Mouse (Mus musculus) testis, postnatal 10 days (tissue): Measurements from ENCODE around the gene Mill2.
"Not testable (repeated sequence)": the region's sequence is repeated elsewhere in the genome, so short reads cannot be mapped to it uniquely, and the experiment has no call there.

Experiments used
- DNase-seq: peaks from one replicate; pipeline ENCODE4 v3.0.0; 2021; ENCODE audit warnings: low spot score

Mill2 gene

GRCm38 (mm10) chr7:18839865-18840264 lies at the start of gene Mill2:
TSS of gene Mill2 (plus strand) at chr7:18839966.
- no peak for DNase-seq

- not testable (repeated sequence) for DNase-seq
Observed at GRCm38 (mm10) chr7:18790671-18791070, 49.1 kb upstream of the Mill2 start.

- no peak for DNase-seq
Observed at GRCm38 (mm10) chr7:18798420-18798819, 41.3 kb upstream of the Mill2 start, which contains the start of gene Psg19. TSS of gene Psg19 (minus strand) at chr7:18798520.

GRCm38 (mm10) chr7:18799129-18799528 lies 40.6 kb upstream of the Mill2 start:
- DNase-seq, result no peak

GRCm38 (mm10) chr7:18803526-18803925 lies 36.2 kb upstream of the Mill2 start:
- no peak for DNase-seq

- DNase-seq, result peak; percentile 16
Observed at GRCm38 (mm10) chr7:18818301-18818700, 21.5 kb upstream of the Mill2 start.

GRCm38 (mm10) chr7:18821507-18821906 lies 18.3 kb upstream of the Mill2 start, which contains the start of gene Psg17:
TSS of gene Psg17 (minus strand) at chr7:18821607.
- DNase-seq, result no peak

- no peak for DNase-seq
Observed at GRCm38 (mm10) chr7:18827792-18828546, 11.8 kb upstream of the Mill2 start.

- no peak for DNase-seq
Observed at GRCm38 (mm10) chr7:18828592-18828991, 11.2 kb upstream of the Mill2 start.

GRCm38 (mm10) chr7:18829545-18829944 lies 10.2 kb upstream of the Mill2 start:
- DNase-seq, result no peak

- no peak for DNase-seq
Observed at GRCm38 (mm10) chr7:18832298-18832697, 7.5 kb upstream of the Mill2 start.

- peak; percentile 60 for DNase-seq
Observed at GRCm38 (mm10) chr7:18840386-18841173, 814 bp downstream of the Mill2 start.

GRCm38 (mm10) chr7:18841174-18841567 lies 1.4 kb downstream of the Mill2 start:
- no peak for DNase-seq

- no peak for DNase-seq
Observed at GRCm38 (mm10) chr7:18844811-18845210, 5.0 kb downstream of the Mill2 start.

GRCm38 (mm10) chr7:18848395-18848794 lies 8.6 kb downstream of the Mill2 start:
- no peak for DNase-seq

GRCm38 (mm10) chr7:18858310-18858916 lies 18.6 kb downstream of the Mill2 start:
- DNase-seq, result no peak

- no peak for DNase-seq
Observed at GRCm38 (mm10) chr7:18862801-18863200, 23.0 kb downstream of the Mill2 start.

- DNase-seq, result no peak
Observed at GRCm38 (mm10) chr7:18868491-18868890, 28.7 kb downstream of the Mill2 start.

- not testable (repeated sequence) for DNase-seq
Observed at GRCm38 (mm10) chr7:18871031-18871430, 31.3 kb downstream of the Mill2 start, which contains the start of gene Pglyrp1. TSS of gene Pglyrp1 (plus strand) at chr7:18871331.

GRCm38 (mm10) chr7:18872014-18872802 lies 32.4 kb downstream of the Mill2 start:
- DNase-seq, result no peak

GRCm38 (mm10) chr7:18872816-18873215 lies 33.0 kb downstream of the Mill2 start:
- no peak for DNase-seq

- peak; percentile 77 for DNase-seq
Observed at GRCm38 (mm10) chr7:18873253-18873652, 33.5 kb downstream of the Mill2 start.
